Mouse (Mus musculus) ES-Bruce4 (cell line): ENCODE measurements at regions not wholly inside any gene's neighbourhood (a gene's known extent, or its start where the extent isn't known, plus 50 kb on each side); places are given as distances from the start of the nearest gene placed in this dataset.

Experiments
- CTCF ChIP-seq: IDR thresholded peaks from one replicate; pipeline ENCODE4 v1.8.1; 2011; ENCODE audit warnings: low read depth, low read length
- POLR2A ChIP-seq: IDR thresholded peaks from one replicate; pipeline ENCODE4 v1.8.1; 2011; ENCODE audit warnings: low read length; ENCODE audit not compliant: insufficient read depth

DNA sequence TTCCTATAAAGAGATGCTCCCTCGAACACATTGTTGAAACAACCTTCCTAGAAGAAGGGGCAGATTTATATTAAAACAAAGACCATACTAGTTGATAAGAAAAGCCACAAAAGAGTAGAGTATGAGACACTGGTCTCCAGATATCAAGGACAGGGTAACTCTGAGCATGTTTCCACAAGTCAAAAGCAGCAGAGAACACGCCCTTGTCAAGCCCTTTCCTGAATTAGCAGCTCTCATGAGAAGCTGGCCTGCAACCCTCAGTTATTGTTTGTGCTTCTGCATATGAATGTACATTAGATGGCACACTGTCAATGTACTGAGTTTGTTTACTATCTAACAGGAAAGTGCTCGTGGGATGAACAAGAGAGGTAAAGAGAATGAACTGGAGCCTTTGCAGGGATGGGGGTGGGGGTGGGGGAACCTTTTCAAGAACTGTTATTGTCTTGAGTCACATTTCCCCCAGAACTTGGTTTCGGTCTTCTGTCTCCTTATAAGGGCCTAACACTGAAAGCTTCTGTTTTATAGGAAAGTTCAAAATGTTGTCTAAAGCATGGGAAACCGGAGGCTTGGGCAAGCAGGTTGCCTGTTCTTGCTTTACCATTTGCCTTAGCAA, 228.6 kb upstream of the Zpld1 start:
- TF ChIP-seq POLR2A, result no peak
- TF ChIP-seq CTCF, result no peak
